In genomic region chr10:8779842-8780241, GRCm38 (mm10) we compare ENCODE assay signal across 24 mouse cellular contexts.
A peak's percentile ranks its signal among the peaks of the same experiment; 100 is the strongest.
DNase-seq lines count a peak whose midpoint lies in the region; ATAC-seq and TF ChIP-seq lines count a peak whose summit lies in the region.
"Had no signal": no experiment of that assay in that cellular context is flagged by ENCODE, and none has a peak within 500 bp of the region (broad histone marks: within the 10 kb centered on the region; RNA-seq: fewer than 3 reads in every experiment).

No protein-coding gene starts in this region.

- peak; percentile 36 for DNase-seq in c-Kit-positive CD71-positive TER-119-negative erythroid progenitor cells, embryonic 14.5 days (ENCODE audit: low read depth)
- no peak for DNase-seq in liver, embryonic 13.5 days
- no peak for DNase-seq in left cerebral cortex, adult 9 months (ENCODE audit: low spot score in 2 of 2)
- no peak for DNase-seq in spleen, adult 12 weeks (ENCODE audit: low spot score)
- no peak for DNase-seq in lung, postnatal 0 days (ENCODE audit: low spot score)
- DNase-seq: adrenal gland, adult 2 months; adrenal gland, postnatal 14 days; cerebellum, adult 11-12 months; cerebellum, adult 8-10 months; cerebellum, postnatal 10 days; cerebellum, postnatal 36 days; embryo, embryonic 11 days; gastrocnemius, adult 2 months; gastrocnemius, postnatal 14 days had no signal

- H3K27me3 ChIP-seq in liver, embryonic 13.5 days = no peaks in the 10 kb centered on the region
- no peaks in the 10 kb centered on the region for H3K27me3 ChIP-seq in liver, embryonic 16.5 days (ENCODE audit: control insufficient read depth, insufficient read depth, low read depth, low read length)
- H3K27me3 ChIP-seq in lung, postnatal 0 days (replicated peaks; ENCODE audit: insufficient read depth, low read length) = no peaks in the 10 kb centered on the region
- H3K27me3 ChIP-seq: embryonic facial prominence, embryonic 13.5 days; forebrain, embryonic 12.5 days; hindbrain, embryonic 12.5 days; hindbrain, embryonic 15.5 days had no signal

- peak; percentile 90 for ATAC-seq in liver, embryonic 13.5 days (ENCODE audit: low read depth)
- ATAC-seq in liver, embryonic 16.5 days (ENCODE audit: low read depth) = peak; percentile 81
- no peak for ATAC-seq in lung, postnatal 0 days
- ATAC-seq: CD4-positive, CD25-positive, alpha-beta regulatory T cell, adult 4 months; forebrain, embryonic 16.5 days had no signal

- no peak overlapping the region for H3K4me3 ChIP-seq in liver, embryonic 13.5 days (replicated peaks)
- no peak overlapping the region for H3K4me3 ChIP-seq in liver, embryonic 16.5 days (ENCODE audit: low read depth, low read length)
- H3K4me3 ChIP-seq in lung, postnatal 0 days (ENCODE audit: low read depth, low read length) = no peak overlapping the region
- H3K4me3 ChIP-seq: embryonic facial prominence, embryonic 10.5 days; embryonic facial prominence, embryonic 13.5 days; erythroblast, embryonic 14.5 days; forebrain, embryonic 12.5 days; gastrocnemius, adult 2 months; hindbrain, embryonic 12.5 days; hindbrain, embryonic 15.5 days had no signal

- 26% methylated on average over 4 of the region's 4 CpGs for WGBS in liver, embryonic 13.5 days (ENCODE audit: insufficient replicate concordance)
- 30% methylated on average over 4 of the region's 4 CpGs for WGBS in liver, embryonic 16.5 days (ENCODE audit: insufficient replicate concordance)
- WGBS in lung, postnatal 0 days = 90% methylated on average over 4 of the region's 4 CpGs

- peaks cover 14% of the 10 kb centered on the region for H3K4me1 ChIP-seq in liver, embryonic 13.5 days (replicated peaks)
- H3K4me1 ChIP-seq in liver, embryonic 16.5 days (ENCODE audit: control insufficient read depth, low read depth, low read length) = peaks cover 3% of the 10 kb centered on the region; the same call in 1 of the 2 replicates
- no peaks in the 10 kb centered on the region for H3K4me1 ChIP-seq in lung, postnatal 0 days (ENCODE audit: insufficient read depth, low read depth, low read length)
- H3K4me1 ChIP-seq: embryonic facial prominence, embryonic 10.5 days; forebrain, embryonic 12.5 days; hindbrain, embryonic 12.5 days; hindbrain, embryonic 15.5 days had no signal

- H3K36me3 ChIP-seq in liver, embryonic 13.5 days = no peaks in the 10 kb centered on the region
- no peaks in the 10 kb centered on the region for H3K36me3 ChIP-seq in liver, embryonic 16.5 days (ENCODE audit: control insufficient read depth, insufficient read depth)
- H3K36me3 ChIP-seq in lung, postnatal 0 days (ENCODE audit: insufficient read depth, low read length) = peaks cover 4% of the 10 kb centered on the region; the same call in 1 of the 2 replicates
- H3K36me3 ChIP-seq: hindbrain, embryonic 15.5 days had no signal

- no peak overlapping the region for H3K9ac ChIP-seq in liver, embryonic 13.5 days
- H3K9ac ChIP-seq in liver, embryonic 16.5 days (ENCODE audit: low read depth, low read length) = no peak overlapping the region
- no peak overlapping the region for H3K9ac ChIP-seq in lung, postnatal 0 days (replicated peaks; ENCODE audit: low read depth)
- H3K9ac ChIP-seq: embryonic facial prominence, embryonic 13.5 days; forebrain, embryonic 12.5 days; hindbrain, embryonic 12.5 days; hindbrain, embryonic 15.5 days had no signal

- H3K27ac ChIP-seq in liver, embryonic 13.5 days = 0 out of 2 replicates have a peak overlapping the region, but pooled peaks have one; percentile 4
- no peak overlapping the region for H3K27ac ChIP-seq in liver, embryonic 16.5 days (ENCODE audit: low read length)
- H3K27ac ChIP-seq in lung, postnatal 0 days (ENCODE audit: low read length) = no peak overlapping the region
- H3K27ac ChIP-seq: embryonic facial prominence, embryonic 10.5 days; embryonic facial prominence, embryonic 13.5 days; forebrain, embryonic 12.5 days; gastrocnemius, adult 2 months; hindbrain, embryonic 12.5 days; hindbrain, embryonic 15.5 days had no signal

- no peak overlapping the region for H3K4me2 ChIP-seq in liver, embryonic 13.5 days
- no peak overlapping the region; the same call in 1 of the 2 replicates for H3K4me2 ChIP-seq in liver, embryonic 16.5 days (ENCODE audit: low read depth, low read length)
- no peak overlapping the region for H3K4me2 ChIP-seq in lung, postnatal 0 days (replicated peaks; ENCODE audit: low read depth, low read length)
- H3K4me2 ChIP-seq: embryonic facial prominence, embryonic 13.5 days; forebrain, embryonic 12.5 days; heart, embryonic 11.5 days; hindbrain, embryonic 12.5 days; hindbrain, embryonic 15.5 days had no signal

- no peaks in the 10 kb centered on the region for H3K9me3 ChIP-seq in liver, embryonic 13.5 days (replicated peaks)
- H3K9me3 ChIP-seq in liver, embryonic 16.5 days (replicated peaks; ENCODE audit: control insufficient read depth, low read length) = no peaks in the 10 kb centered on the region
- H3K9me3 ChIP-seq in lung, postnatal 0 days (ENCODE audit: low read length) = no peaks in the 10 kb centered on the region
- H3K9me3 ChIP-seq: forebrain, embryonic 12.5 days; hindbrain, embryonic 12.5 days; hindbrain, embryonic 15.5 days had no signal

- TF ChIP-seq CTCF in lung, postnatal 0 days (IDR thresholded peaks at IDR 0.05) = no peak

- no peak for TF ChIP-seq EP300 in lung, postnatal 0 days (IDR thresholded peaks at IDR 0.05)
